Mouse (Mus musculus) intestine, postnatal 0 days (tissue): ENCODE measurements around the gene Xpr1. TPM values are rescaled to one million over a fixed set of nuclear protein-coding genes. Genes with fewer than 3 reads are reported as not detected.

Experiments used
- ATAC-seq: fragments of 200-750 bp; cut with Nextera tagmentation; 2 replicates; pipeline ENCODE4 v1.8.0; 2017; ENCODE audit warnings: mild to moderate bottlenecking, moderate TSS enrichment, moderate library complexity
- H3K27ac ChIP-seq: fragments of 300-500 bp; sonication (generic); 2 replicates; pipeline ENCODE4 v1.5.1; 2014; ENCODE audit warnings: mild to moderate bottlenecking, low read depth, low read length, moderate library complexity
- H3K27me3 ChIP-seq: fragments of 300-500 bp; sonication (generic); replicated peaks from 2 replicates; pipeline ENCODE4 v1.6.1; 2014; ENCODE audit warnings: low read length, mixed read lengths; ENCODE audit not compliant: control insufficient read depth, insufficient read depth
- H3K36me3 ChIP-seq: fragments of 300-500 bp; sonication (generic); 2 replicates; pipeline ENCODE4 v1.6.1; 2014; ENCODE audit warnings: mild to moderate bottlenecking, moderate library complexity; ENCODE audit not compliant: control insufficient read depth, insufficient read depth
- H3K4me1 ChIP-seq: fragments of 300-500 bp; sonication (generic); replicated peaks from 2 replicates; pipeline ENCODE4 v1.6.1; 2014; ENCODE audit warnings: antibody characterized with exemption, low read length, mixed read lengths; ENCODE audit not compliant: control insufficient read depth, insufficient read depth
- H3K4me2 ChIP-seq: fragments of 300-500 bp; sonication (generic); replicated peaks from 2 replicates; pipeline ENCODE4 v1.6.1; 2014; ENCODE audit warnings: low read depth, mild to moderate bottlenecking, moderate library complexity
- H3K4me3 ChIP-seq: fragments of 300-500 bp; sonication (generic); 2 replicates; pipeline ENCODE4 v1.5.1; 2014; ENCODE audit warnings: low read depth, low read length
- H3K9ac ChIP-seq: fragments of 300-500 bp; sonication (generic); 2 replicates; pipeline ENCODE4 v1.6.1; 2014; ENCODE audit warnings: mild to moderate bottlenecking, low read depth, low read length
- H3K9me3 ChIP-seq: fragments of 300-500 bp; sonication (generic); 2 replicates; pipeline ENCODE4 v1.6.1; 2016; ENCODE audit warnings: mixed run types; ENCODE audit not compliant: control insufficient read depth
- CTCF ChIP-seq: sonication (generic); IDR thresholded peaks from 2 replicates; pipeline ENCODE4 v1.5.1; 2016; ENCODE audit warnings: low read depth, mild to moderate bottlenecking, control low read depth, antibody characterized with exemption, moderate library complexity
- WGBS: fragments of 180-500 bp; shearing (Covaris S2); extraction: QIAGEN DNeasy Blood & Tissue Kit; methylation state at CpG from one replicate; pipeline ENCODE4 v1.1.7; 2014; 5-methylcytosine and 5-hydroxymethylcytosine counted together
- polyA plus RNA-seq: library from polyadenylated mRNA; unstranded; fragments of >200 nt; fragmentation: Nextera tagmentation; extraction: Ambion mirVana; gene quantifications from 2 replicates; pipeline ENCODE4 v1.2.1, GENCODE M21; 2015

Xpr1 gene
- polyA plus RNA-seq, 1 experiment from 2014 or later: 5.8 TPM

GRCm38 (mm10) chr1:155415421-155415820, 1.8 kb downstream of the Xpr1 start:
- Histone ChIP-seq H3K9ac (no peak overlapping the region), H3K4me3 (no peak overlapping the region), H3K9me3 (no peaks in the 10 kb centered on the region), H3K36me3 (no peaks in the 10 kb centered on the region), H3K27me3 (no peaks in the 10 kb centered on the region), H3K4me1 (no peaks in the 10 kb centered on the region; the same call in 1 of the 2 replicates), H3K4me2 (peak overlapping the region; percentile 9; the same call in 1 of the 2 replicates), H3K27ac (no peak overlapping the region)
- TF ChIP-seq CTCF: no peak
- WGBS: 45% methylated on average over 4 of the region's 4 CpGs
- ATAC-seq: no peak

- 78% methylated on average over 2 of the region's 2 CpGs for WGBS
- ATAC-seq: no peak
These were observed 4.5 kb downstream of the Xpr1 start for GRCm38 (mm10) chr1:155412705-155413104.

DNA sequence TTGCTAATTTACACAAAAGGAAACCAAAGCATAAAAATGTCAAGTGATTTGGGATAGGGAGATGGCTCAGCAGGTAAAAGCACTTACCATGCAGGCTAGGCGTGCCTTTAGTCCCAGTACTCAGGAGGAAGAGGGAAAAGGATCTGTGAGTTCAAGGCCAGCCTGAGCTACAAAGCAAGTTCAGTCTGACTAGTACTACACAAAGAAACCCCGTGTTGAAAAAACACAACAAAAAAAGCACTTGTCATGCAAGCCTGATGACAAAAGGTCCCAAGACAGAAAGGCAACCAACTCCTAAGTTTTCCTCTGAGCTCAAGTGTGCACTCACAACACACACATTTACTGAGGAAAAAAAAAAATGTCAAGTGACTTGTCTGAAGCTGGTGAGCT, 8.6 kb downstream of the Xpr1 start:
- no peaks in the 10 kb centered on the region for H3K27me3 ChIP-seq
- no peak overlapping the region for H3K4me3 ChIP-seq
- no peaks in the 10 kb centered on the region for H3K4me1 ChIP-seq
- H3K36me3 ChIP-seq: no peaks in the 10 kb centered on the region
- H3K27ac ChIP-seq: no peak overlapping the region
- ATAC-seq: no peak
- no peak overlapping the region for H3K4me2 ChIP-seq
- no peaks in the 10 kb centered on the region for H3K9me3 ChIP-seq
- H3K9ac ChIP-seq: no peak overlapping the region
- TF ChIP-seq CTCF: no peak
- WGBS: 69% methylated on average over 2 of the region's 2 CpGs

More at GRCm38 (mm10) chr1:155412705-155413104, 4.5 kb downstream of the Xpr1 start:
- H3K4me2 ChIP-seq: no peak overlapping the region
- H3K27ac ChIP-seq: no peak overlapping the region
- no peak for TF ChIP-seq CTCF
- H3K9ac ChIP-seq: no peak overlapping the region
- no peaks in the 10 kb centered on the region for H3K27me3 ChIP-seq
- no peak overlapping the region for H3K4me3 ChIP-seq
- no peaks in the 10 kb centered on the region; the same call in 1 of the 2 replicates for H3K4me1 ChIP-seq
- no peaks in the 10 kb centered on the region for H3K36me3 ChIP-seq
- no peaks in the 10 kb centered on the region for H3K9me3 ChIP-seq

GRCm38 (mm10) chr1:155407697-155408576, 9.3 kb downstream of the Xpr1 start:
- Histone ChIP-seq H3K4me1 (no peaks in the 10 kb centered on the region), H3K4me3 (no peak overlapping the region), H3K4me2 (no peak overlapping the region), H3K9ac (no peak overlapping the region), H3K27ac (no peak overlapping the region; the same call in 1 of the 2 replicates), H3K36me3 (no peaks in the 10 kb centered on the region), H3K9me3 (no peaks in the 10 kb centered on the region), H3K27me3 (no peaks in the 10 kb centered on the region)
- WGBS: 78% methylated on average over 11 of the region's 11 CpGs
- TF ChIP-seq CTCF: no peak
- no peak for ATAC-seq

- no peak overlapping the region for H3K27ac ChIP-seq
- no peak overlapping the region for H3K4me3 ChIP-seq
- no peaks in the 10 kb centered on the region for H3K27me3 ChIP-seq
- TF ChIP-seq CTCF: no peak
- H3K9me3 ChIP-seq: no peaks in the 10 kb centered on the region
- ATAC-seq: no peak
- 85% methylated on average over 4 of the region's 4 CpGs for WGBS
- H3K9ac ChIP-seq: no peak overlapping the region
- H3K4me1 ChIP-seq: no peaks in the 10 kb centered on the region
- H3K4me2 ChIP-seq: no peak overlapping the region
- H3K36me3 ChIP-seq: no peaks in the 10 kb centered on the region
These were observed 17.2 kb downstream of the Xpr1 start for GRCm38 (mm10) chr1:155400056-155400455.

DNA sequence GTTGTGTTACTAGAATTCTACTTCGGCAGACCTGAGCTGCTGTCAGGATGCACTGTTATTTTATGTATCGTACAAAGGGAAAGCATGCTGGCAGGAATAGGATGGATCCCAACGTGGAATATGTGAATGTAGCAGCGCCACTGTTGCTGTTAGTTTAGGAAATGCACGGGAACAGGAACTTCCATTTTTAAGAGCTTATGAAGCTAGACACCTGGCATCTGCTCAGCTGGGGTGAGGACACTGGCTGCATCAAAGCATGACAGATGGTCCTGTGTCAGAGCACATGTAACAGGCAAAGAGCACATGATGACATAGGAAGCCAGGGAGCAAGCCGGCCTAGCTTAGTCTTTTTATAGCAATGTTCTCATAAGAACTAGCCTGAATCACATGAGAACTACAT, 22.4 kb downstream of the Xpr1 start:
- H3K27me3 ChIP-seq: no peaks in the 10 kb centered on the region
- WGBS: 76% methylated on average over 6 of the region's 6 CpGs
- no peak overlapping the region for H3K27ac ChIP-seq

More for the DNA sequence above, 22.4 kb downstream of the Xpr1 start:
- Histone ChIP-seq H3K4me3 (no peak overlapping the region), H3K36me3 (no peaks in the 10 kb centered on the region), H3K4me2 (no peak overlapping the region), H3K9ac (no peak overlapping the region), H3K9me3 (no peaks in the 10 kb centered on the region), H3K4me1 (no peaks in the 10 kb centered on the region)
- ATAC-seq: no peak
- no peak for TF ChIP-seq CTCF
